Mouse (Mus musculus): ENCODE measurements around the gene Cyp2c23.

DNA sequence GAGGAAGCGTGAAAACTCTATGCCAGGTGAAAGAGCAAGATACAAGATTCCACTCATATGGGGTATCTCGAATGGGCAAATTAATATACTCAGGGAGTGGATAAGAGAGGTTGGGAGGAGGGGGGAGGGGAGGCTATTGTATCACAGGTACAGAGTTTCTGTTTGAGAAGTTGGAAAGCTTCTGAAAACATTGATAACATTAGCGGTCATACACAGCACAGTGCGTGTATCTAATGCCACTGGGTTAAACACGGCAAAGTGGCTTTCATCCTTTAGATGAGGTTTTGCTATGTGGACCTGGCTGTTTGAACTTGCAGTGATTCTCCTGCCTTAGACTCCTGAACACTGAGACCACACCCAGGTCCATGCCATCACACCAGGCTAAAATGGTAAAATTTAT, 1.0 kb upstream of the Cyp2c23 start:
- TF ChIP-seq CTCF (IDR thresholded peaks at IDR 0.05; ENCODE audit: borderline replicate concordance, extremely low read depth, insufficient read depth, insufficient read length) (no peak), POLR2A (IDR thresholded peaks at IDR 0.05; ENCODE audit: borderline replicate concordance, extremely low read depth, insufficient read depth, insufficient read length, poor library complexity, severe bottlenecking) (no peak)
